Mouse (Mus musculus) midbrain, embryonic 13.5 days (tissue): ENCODE data around the gene Steap1. TPM values are rescaled to one million over a fixed set of nuclear protein-coding genes. Genes with fewer than 3 reads are reported as not detected.

Experiments used
- polyA plus RNA-seq: library from polyadenylated mRNA; unstranded; fragments of >200 nt; fragmentation: Nextera tagmentation; extraction: Ambion mirVana; gene quantifications from 2 replicates; pipeline ENCODE4 v1.2.1, GENCODE M21; 2015

Gene Steap1
- polyA plus RNA-seq, 1 experiment from 2014 or later, result 1.1 TPM

Other genes with a start within 250 kb of the Steap1 start
- 21.3 and 23.0 TPM in 2 replicates for gene Cldn12, start 234.4 kb downstream of the Steap1 start, polyA plus RNA-seq
- 26.3 and 29.1 TPM in 2 replicates for gene Gtpbp10, start 189.8 kb downstream of the Steap1 start, polyA plus RNA-seq
- 6.5 and 7.2 TPM in 2 replicates for gene Gm8773, start 175.5 kb downstream of the Steap1 start, polyA plus RNA-seq
- 5.8 and 8.3 TPM in 2 replicates for gene Cfap69, start 85.1 kb downstream of the Steap1 start, polyA plus RNA-seq
- gene Steap2, start 54.7 kb downstream of the Steap1 start, polyA plus RNA-seq, result 5.6 and 6.6 TPM in 2 replicates